Mouse (Mus musculus) adrenal gland, postnatal 14 days (tissue): Measurements from ENCODE around the gene Lcmt2. TPM values are rescaled to one million over a fixed set of nuclear protein-coding genes. Genes with fewer than 3 reads are reported as not detected.

Source experiments
- DNase-seq: peaks from one replicate; pipeline ENCODE4 v3.0.0; 2021; ENCODE audit warnings: mixed read lengths
- total RNA-seq: library from RNA; stranded (reverse); gene quantifications from 2 replicates; pipeline ENCODE4 v1.2.3, GENCODE M21; 2021

Gene Lcmt2
- total RNA-seq, 1 experiment from 2014 or later = 11.5 TPM

DNA sequence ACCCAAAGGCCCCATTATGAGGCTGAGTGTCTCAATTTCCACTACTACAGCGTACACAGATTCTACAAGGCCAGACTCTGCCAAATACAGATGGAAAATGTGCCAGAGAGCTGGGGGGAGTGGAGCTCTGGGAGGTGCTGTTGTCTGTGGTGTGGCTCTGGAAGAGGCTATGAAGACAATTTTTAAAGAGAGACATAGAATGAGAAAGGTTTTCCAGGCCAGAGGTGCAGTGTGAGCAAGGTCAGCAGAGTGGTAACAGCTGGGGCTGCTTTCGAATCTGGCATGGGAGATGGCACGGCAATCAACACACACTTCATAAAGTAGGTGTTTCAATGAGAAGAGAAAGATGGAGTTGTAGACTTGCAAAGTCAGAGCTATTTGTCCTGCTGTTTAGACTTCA lies 21.2 kb downstream of the Lcmt2 start:
- DNase-seq = no peak

DNA sequence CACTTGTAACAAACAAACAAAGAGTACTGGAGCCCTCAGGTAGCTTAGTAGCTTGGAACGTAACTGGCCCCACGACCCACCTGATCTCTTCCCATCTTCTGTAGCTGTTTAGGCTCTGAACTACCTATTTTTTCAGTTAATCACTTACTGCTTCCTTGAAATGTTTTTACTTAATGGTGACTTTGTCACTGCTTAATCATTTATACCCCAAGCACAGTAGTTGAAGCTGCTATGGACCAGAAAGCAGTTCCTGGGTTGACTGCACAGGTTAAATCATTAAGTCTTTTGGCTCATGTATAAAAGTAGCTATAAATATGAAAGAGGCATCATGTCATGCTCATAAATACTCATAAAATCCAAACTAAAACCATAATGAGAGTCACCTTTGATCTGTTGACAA lies 25.0 kb downstream of the Lcmt2 start:
- DNase-seq = no peak

DNA sequence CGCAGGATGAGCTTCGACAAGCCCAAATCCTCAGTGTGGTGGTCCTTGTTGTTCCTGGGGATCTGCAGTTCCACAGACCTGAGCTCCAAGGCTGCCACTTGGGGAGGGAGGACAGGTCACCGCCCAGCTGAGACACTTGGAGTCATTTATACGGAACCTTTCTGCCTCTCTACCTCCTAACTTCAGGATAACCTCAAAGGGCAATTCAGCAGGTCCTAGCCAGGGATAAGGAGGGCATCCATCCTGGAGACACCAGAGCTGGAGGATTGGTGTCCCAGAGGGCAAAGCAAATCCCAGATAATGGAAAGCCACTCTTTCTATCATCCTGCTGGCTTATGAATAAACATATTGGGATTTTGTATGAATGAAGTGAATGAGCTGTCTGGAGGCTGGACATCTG lies 30.8 kb downstream of the Lcmt2 start, which contains the start of gene Tgm7:
TSS of gene Tgm7 (minus strand) at position 101 of the 400 bp plus-strand sequence.
- no peak for DNase-seq

DNA sequence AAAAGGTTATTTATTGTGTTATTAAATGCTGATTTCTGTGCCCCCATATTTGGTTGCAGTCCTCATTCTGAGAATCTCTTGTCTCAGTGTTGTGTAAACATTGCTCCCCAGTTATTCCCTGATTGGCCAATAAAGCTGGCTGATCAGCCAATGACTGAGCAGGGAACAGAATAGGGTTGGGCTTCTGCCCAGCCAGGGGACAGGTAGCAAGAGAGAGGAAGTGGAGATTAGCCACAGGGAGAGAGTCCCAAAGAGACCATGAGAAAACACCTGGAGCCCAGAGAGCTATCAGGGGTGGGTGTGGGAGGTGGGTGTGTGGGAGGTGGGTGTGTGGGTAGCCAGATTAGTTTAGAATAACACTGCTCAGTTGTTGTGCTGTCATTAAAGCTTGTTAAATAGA lies 34.5 kb downstream of the Lcmt2 start:
- DNase-seq = no peak

DNA sequence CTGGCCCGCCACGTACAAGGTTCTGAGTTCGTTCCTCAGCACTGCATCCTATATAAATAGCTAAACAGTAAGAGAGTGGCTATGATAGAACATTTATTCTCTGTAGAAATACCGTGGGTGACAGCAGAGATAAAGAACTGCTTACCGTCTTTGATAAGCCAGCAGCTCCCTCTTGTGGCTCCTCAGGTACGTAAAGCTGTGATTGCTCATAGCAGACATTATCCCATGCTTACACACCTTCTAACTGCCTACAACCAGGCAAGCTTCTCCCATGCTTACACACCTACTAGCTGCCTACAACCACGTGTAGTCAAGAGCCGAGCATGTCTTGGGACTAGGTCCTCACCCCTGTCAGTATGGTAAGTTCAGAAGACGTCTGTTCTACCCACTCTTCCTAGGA lies 38.4 kb downstream of the Lcmt2 start:
- DNase-seq = peak; percentile 77

DNA sequence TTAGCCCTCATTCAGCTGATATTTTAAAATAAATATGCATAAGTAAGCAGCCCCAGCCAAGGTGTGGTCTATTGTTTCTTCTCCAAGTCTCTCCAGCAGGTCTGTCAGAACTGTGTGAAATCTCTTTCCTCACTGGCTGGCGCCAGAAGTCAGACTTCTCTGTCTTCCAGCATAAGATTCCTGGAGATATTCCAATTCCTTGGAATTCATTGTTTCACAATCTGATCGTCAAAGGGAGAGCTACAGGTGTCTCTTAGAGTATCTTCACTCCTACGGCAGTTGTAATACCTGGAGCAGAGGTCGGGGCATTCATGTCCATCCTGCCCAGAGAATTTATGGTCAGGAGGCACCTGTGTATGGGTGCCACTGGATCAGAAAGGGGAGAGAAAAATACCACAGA lies 50.7 kb downstream of the Lcmt2 start:
- no peak for DNase-seq

DNA sequence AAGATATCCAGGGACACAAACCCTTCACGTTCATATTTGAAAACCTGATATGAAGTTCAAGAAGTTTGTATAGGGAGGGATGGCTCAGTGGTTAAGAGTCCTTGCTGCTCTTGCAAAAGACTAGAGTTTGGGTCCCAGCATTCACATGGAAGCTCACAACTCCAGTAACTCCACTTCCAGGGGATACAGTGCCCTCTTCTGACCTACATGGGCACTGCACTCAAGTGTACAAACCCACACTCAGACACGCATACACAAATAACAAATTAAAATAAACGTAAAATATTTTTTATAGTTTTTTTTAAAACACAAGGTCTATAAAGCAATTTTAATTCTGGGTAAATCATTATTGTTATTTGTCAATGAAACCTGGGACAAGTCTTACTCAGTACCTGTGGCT lies 51.9 kb downstream of the Lcmt2 start:
- DNase-seq = no peak

DNA sequence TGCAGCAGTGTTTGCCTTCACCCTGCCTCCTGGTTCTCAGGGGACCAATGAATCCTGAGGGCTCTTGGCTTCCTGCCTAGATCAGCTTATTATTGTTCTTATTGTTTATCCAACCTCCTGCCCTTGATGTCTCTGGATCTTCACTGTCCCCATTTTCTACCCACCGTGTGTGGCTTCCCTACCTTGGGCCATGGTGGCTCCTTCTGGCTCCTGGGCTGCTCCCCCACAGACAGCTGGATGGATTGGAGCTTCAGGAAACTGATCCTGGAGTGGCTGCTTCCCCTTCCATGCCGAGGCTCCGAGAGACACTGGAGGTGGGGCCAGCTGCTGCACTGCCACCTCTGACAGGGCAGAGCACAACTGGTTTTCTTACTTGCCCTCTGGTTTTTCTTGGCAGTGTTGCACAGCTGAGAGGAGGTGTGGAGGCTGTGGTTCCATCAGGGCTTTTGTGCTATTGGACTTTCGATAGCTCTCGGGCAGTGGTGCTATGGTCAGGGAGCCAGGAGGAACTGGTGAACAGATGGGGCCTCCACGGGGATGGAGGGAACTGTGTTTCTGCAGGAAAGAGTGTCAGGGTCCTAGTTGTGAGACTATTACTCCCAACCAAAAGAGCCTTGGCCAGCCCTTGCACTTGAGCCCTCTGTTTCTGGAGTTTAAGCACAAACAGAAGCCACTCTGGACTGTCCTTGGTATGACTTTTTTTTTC lies 54.8 kb downstream of the Lcmt2 start, which contains the start of gene Tgm5:
TSS of gene Tgm5 (minus strand) at position 362 of the 706 bp plus-strand sequence.
- DNase-seq = no peak

DNA sequence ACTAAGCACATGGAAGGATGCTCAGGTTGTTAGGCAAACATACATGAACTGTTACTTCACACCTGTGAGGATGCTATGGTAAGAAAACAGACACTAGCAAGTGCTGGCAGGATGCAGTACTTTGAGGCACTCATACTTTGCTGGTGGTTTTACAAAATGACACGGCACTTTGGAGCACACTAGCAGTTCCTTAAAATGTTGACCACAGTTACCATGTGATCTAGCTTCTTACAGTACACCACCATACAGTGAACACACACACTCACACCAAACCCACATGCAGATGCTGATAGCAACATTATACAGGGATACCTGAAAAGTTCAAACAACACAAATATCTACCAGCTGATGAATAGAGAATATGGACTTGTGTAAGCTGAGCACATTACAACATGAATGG lies 57.8 kb downstream of the Lcmt2 start:
- no peak for DNase-seq

Other genes starting within 250 kb of the Lcmt2 start
- 32.0 and 35.0 TPM in 2 replicates for gene Ubr1, start 169.9 kb downstream of the Lcmt2 start, total RNA-seq
- gene Tmem62, start 163.6 kb downstream of the Lcmt2 start, total RNA-seq = 8.1 and 11.2 TPM in 2 replicates
- 39.3 and 48.9 TPM in 2 replicates for gene Ccndbp1, start 132.2 kb downstream of the Lcmt2 start, total RNA-seq
- 2.0 and 10.3 TPM in 2 replicates for gene Epb42, start 103.6 kb downstream of the Lcmt2 start, total RNA-seq
- gene Tgm5, start 54.8 kb downstream of the Lcmt2 start, total RNA-seq = not detected in 2 replicates
- not detected in 2 replicates for gene Tgm7, start 30.9 kb downstream of the Lcmt2 start, total RNA-seq
- 17.1 and 20.1 TPM in 2 replicates for gene Adal, start 225 bp downstream of the Lcmt2 start, total RNA-seq
- gene Tubgcp4, start 30.0 kb upstream of the Lcmt2 start, total RNA-seq = 31.3 and 34.7 TPM in 2 replicates
- 15.7 and 17.5 TPM in 2 replicates for gene Zscan29, start 30.5 kb upstream of the Lcmt2 start, total RNA-seq
- gene Trp53bp1, start 130.8 kb upstream of the Lcmt2 start, total RNA-seq = 58.6 and 59.9 TPM in 2 replicates
- 5.1 and 12.0 TPM in 2 replicates for gene Map1a, start 148.9 kb upstream of the Lcmt2 start, total RNA-seq
- 51.8 and 51.9 TPM in 2 replicates for gene Ppip5k1, start 214.7 kb upstream of the Lcmt2 start, total RNA-seq
- 5.3 and 8.2 TPM in 2 replicates for gene Ckmt1, start 217.1 kb upstream of the Lcmt2 start, total RNA-seq
- not detected in 2 replicates for gene Strc, start 246.5 kb upstream of the Lcmt2 start, total RNA-seq